Mouse (Mus musculus) MEL (cell line): Measurements from ENCODE around the gene Olfr1193. TPM values are rescaled to one million over a fixed set of nuclear protein-coding genes. Genes with fewer than 3 reads are reported as not detected.

Experiments used
- DNase-seq: peaks from one replicate; pipeline ENCODE4 v3.0.0; 2011; ENCODE audit warnings: low read depth, low spot score
- H3K27ac ChIP-seq: 2 replicates; pipeline ENCODE4 v1.5.1; 2012; ENCODE audit warnings: low read depth, mild to moderate bottlenecking, control low read depth, low read length, moderate library complexity; ENCODE audit not compliant: control insufficient read depth
- H3K27me3 ChIP-seq, 2 experiments: fragments of 150-350 bp in 1 of 2; sonication (generic) in 1 of 2; 2 replicates each; pipeline ENCODE4 v1.6.1; 2012; ENCODE audit warnings: low read length in 2 of 2, mild to moderate bottlenecking in 2 of 2, improper control_type of control experiment in 1 of 2, moderate library complexity in 1 of 2; ENCODE audit not compliant: insufficient read depth in 2 of 2, control insufficient read depth in 1 of 2
- H3K36me3 ChIP-seq, 2 experiments: 2 replicates each; pipeline ENCODE4 v1.6.1; 2012 to 2014; ENCODE audit warnings: low read length in 2 of 2, improper control_type of control experiment in 1 of 2, inconsistent platforms in 1 of 2, mild to moderate bottlenecking in 1 of 2; ENCODE audit not compliant: insufficient read depth in 2 of 2, control insufficient read depth in 1 of 2
- H3K4me1 ChIP-seq, 2 experiments: fragments of 150-350 bp in 1 of 2; sonication (generic) in 1 of 2; 2 replicates each; pipeline ENCODE4 v1.6.1; 2012; ENCODE audit warnings: low read length in 2 of 2, improper control_type of control experiment in 1 of 2, mild to moderate bottlenecking in 1 of 2; ENCODE audit not compliant: insufficient read depth in 2 of 2, control insufficient read depth in 1 of 2
- H3K4me3 ChIP-seq, 2 experiments: fragments of 150-350 bp in 1 of 2; sonication (generic) in 1 of 2; 2 replicates each; pipeline ENCODE4 v1.5.1; 2012; ENCODE audit warnings: low read depth in 2 of 2, low read length in 2 of 2, mild to moderate bottlenecking in 2 of 2, moderate library complexity in 2 of 2, control low read depth in 1 of 2, improper control_type of control experiment in 1 of 2; ENCODE audit not compliant: control insufficient read depth in 1 of 2, insufficient read depth in 1 of 2
- H3K79me2 ChIP-seq: 2 replicates; pipeline ENCODE4 v1.6.1; 2012; ENCODE audit warnings: mild to moderate bottlenecking, low read length, moderate library complexity; ENCODE audit not compliant: control insufficient read depth, poor library complexity, insufficient read depth
- H3K9ac ChIP-seq: 2 replicates; pipeline ENCODE4 v1.6.1; 2012; ENCODE audit warnings: low read depth, mild to moderate bottlenecking, control low read depth, low read length, moderate library complexity; ENCODE audit not compliant: control insufficient read depth, poor library complexity, severe bottlenecking
- H3K9me3 ChIP-seq: fragments of 150-350 bp; sonication (generic); replicated peaks from 2 replicates; pipeline ENCODE4 v1.6.1; 2012; ENCODE audit warnings: mild to moderate bottlenecking, low read length, improper control_type of control experiment, moderate library complexity; ENCODE audit not compliant: insufficient read depth
- CHD2 ChIP-seq: IDR thresholded peaks from 2 replicates; pipeline ENCODE4 v1.6.1; 2011; ENCODE audit warnings: low read length, improper control_type of control experiment
- E2F4 ChIP-seq: IDR thresholded peaks from 2 replicates; pipeline ENCODE4 v1.6.1; 2011; ENCODE audit warnings: low read depth, low read length, improper control_type of control experiment, borderline replicate concordance
- EP300 ChIP-seq, 2 experiments: IDR thresholded peaks; 2 replicates each; pipeline ENCODE4 v1.6.1; 2011; ENCODE audit warnings: improper control_type of control experiment in 2 of 2, low read length in 2 of 2, low read depth in 1 of 2, mild to moderate bottlenecking in 1 of 2
- GABPA ChIP-seq: IDR thresholded peaks from 2 replicates; pipeline ENCODE4 v1.6.1; 2012; ENCODE audit warnings: low read depth, mild to moderate bottlenecking, inconsistent platforms, low read length, improper control_type of control experiment, moderate library complexity
- HCFC1 ChIP-seq: IDR thresholded peaks from 2 replicates; pipeline ENCODE4 v1.6.1; 2012; ENCODE audit warnings: low read depth, mild to moderate bottlenecking, inconsistent platforms, low read length, improper control_type of control experiment, moderate library complexity
- KAT2A ChIP-seq: conservative IDR thresholded peaks from 2 replicates; pipeline ENCODE4 v1.6.1; 2012; ENCODE audit warnings: low read depth, low read length, improper control_type of control experiment, inconsistent platforms
- MAFK ChIP-seq: IDR thresholded peaks from 2 replicates; pipeline ENCODE4 v1.6.1; 2011; ENCODE audit warnings: low read depth, mild to moderate bottlenecking, low read length, improper control_type of control experiment, borderline replicate concordance
- MAZ ChIP-seq: IDR thresholded peaks from 2 replicates; pipeline ENCODE4 v1.6.1; 2012; ENCODE audit warnings: low read depth, mild to moderate bottlenecking, inconsistent platforms, low read length, improper control_type of control experiment
- MXI1 ChIP-seq: IDR thresholded peaks from 2 replicates; pipeline ENCODE4 v1.6.1; 2011; ENCODE audit warnings: mild to moderate bottlenecking, low read depth, low read length, improper control_type of control experiment
- MYC ChIP-seq: IDR thresholded peaks from 2 replicates; pipeline ENCODE4 v1.6.1; 2011; ENCODE audit warnings: low read depth, mild to moderate bottlenecking, low read length, improper control_type of control experiment, moderate library complexity
- NELFE ChIP-seq: IDR thresholded peaks from 2 replicates; pipeline ENCODE4 v1.6.1; 2011; ENCODE audit warnings: low read depth, low read length, improper control_type of control experiment
- POLR2AphosphoS5 ChIP-seq: IDR thresholded peaks from 2 replicates; pipeline ENCODE4 v1.6.1; 2012; ENCODE audit warnings: low read depth, borderline replicate concordance, mild to moderate bottlenecking, inconsistent platforms, low read length, moderate library complexity, mixed read lengths
- SIN3A ChIP-seq: IDR thresholded peaks from 2 replicates; pipeline ENCODE4 v1.6.1; 2012; ENCODE audit warnings: low read length, improper control_type of control experiment, inconsistent platforms
- TCF12 ChIP-seq: IDR thresholded peaks from 2 replicates; pipeline ENCODE4 v1.6.1; 2014; ENCODE audit warnings: low read depth, mild to moderate bottlenecking, inconsistent platforms, low read length, improper control_type of control experiment, moderate library complexity
- UBTF ChIP-seq: IDR thresholded peaks from 2 replicates; pipeline ENCODE4 v1.6.1; 2012; ENCODE audit warnings: low read depth, mild to moderate bottlenecking, inconsistent platforms, low read length, improper control_type of control experiment, moderate library complexity, borderline replicate concordance; ENCODE audit not compliant: insufficient read depth
- USF1 ChIP-seq: IDR thresholded peaks from 2 replicates; pipeline ENCODE4 v1.6.1; 2014; ENCODE audit warnings: low read depth, mild to moderate bottlenecking, inconsistent platforms, low read length, improper control_type of control experiment, moderate library complexity
- ZC3H11A ChIP-seq: IDR thresholded peaks from 2 replicates; pipeline ENCODE4 v1.6.1; 2012; ENCODE audit warnings: low read depth, mild to moderate bottlenecking, inconsistent platforms, low read length, improper control_type of control experiment
- ZKSCAN1 ChIP-seq: IDR thresholded peaks from 2 replicates; pipeline ENCODE4 v1.6.1; 2012; ENCODE audit warnings: low read depth, mild to moderate bottlenecking, inconsistent platforms, low read length, improper control_type of control experiment, moderate library complexity
- polyA plus RNA-seq, 2 experiments: library from polyadenylated mRNA; stranded (reverse) in 1 of 2; unstranded in 1 of 2; fragments of >175 nt in 1 of 2; fragments of >200 nt in 1 of 2; gene quantifications; 2 replicates each; pipeline versions ENCODE4 v1.2.1 to v1.2.4; 2012; ENCODE audit warnings: low replicate concordance in 2 of 2, low read depth in 1 of 2; ENCODE audit not compliant: insufficient read length in 2 of 2, insufficient read depth in 1 of 2, missing spikeins in 1 of 2
- total RNA-seq: library from RNA; depleted of rRNA; stranded (reverse); fragments of 300-350 nt; gene quantifications from 2 replicates; pipeline ENCODE4 v1.2.3, GENCODE M21; 2012; rRNA removed

Olfr1193 gene
- total and polyA plus RNA-seq, 3 experiments, result not detected

DNA sequence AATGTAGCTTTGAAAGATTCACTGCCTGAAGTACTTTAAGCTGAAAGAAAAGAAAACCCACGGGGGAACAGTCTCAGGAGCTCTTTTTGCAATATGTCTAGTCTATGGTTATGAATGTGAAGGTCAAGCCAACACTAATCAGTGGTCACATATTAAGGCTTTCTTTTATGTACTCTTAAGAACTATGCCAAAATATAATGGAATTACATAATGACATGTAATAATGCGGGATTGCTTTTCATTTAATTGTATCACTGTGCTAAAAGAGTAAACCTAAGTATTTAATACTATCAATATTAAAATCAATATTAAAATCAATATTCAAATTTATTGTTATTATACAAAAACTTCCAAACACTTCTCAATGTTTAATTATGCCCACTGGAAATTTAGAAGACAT is 29.1 kb downstream of the Olfr1193 start, which contains the start of gene Olfr1196:
TSS of gene Olfr1196 (minus strand) at position 101 of the 400 bp plus-strand sequence.
- Histone ChIP-seq H3K9ac (no peak within 1 kb of the TSS), H3K4me3 (no peak within 1 kb of the TSS), H3K27ac (no peak within 1 kb of the TSS), H3K36me3 (no peaks in the 10 kb centered on the region), H3K4me1 (no peaks in the 10 kb centered on the region), H3K27me3 (no peaks in the 10 kb centered on the region), H3K9me3 (no peaks in the 10 kb centered on the region), H3K79me2 (no peaks in the 10 kb centered on the region)
- DNase-seq, result no peak
- TF ChIP-seq KAT2A (no peak), GABPA (no peak), E2F4 (no peak), MAFK (no peak), USF1 (no peak), MAZ (no peak), NELFE (no peak), MXI1 (no peak), UBTF (no peak), TCF12 (no peak), ZC3H11A (no peak), POLR2AphosphoS5 (no peak), ZKSCAN1 (no peak), HCFC1 (no peak), SIN3A (no peak), EP300 (IDR thresholded peaks at IDR 0.05; ENCODE audit: low read depth in 1 of 2, low read length in 2 of 2) (no peak), MYC (no peak), CHD2 (no peak)

Other genes starting within 250 kb of the Olfr1193 start
- gene Olfr1181, start 249.5 kb upstream of the Olfr1193 start, total RNA-seq, result not detected in 2 replicates
- gene Olfr1181, start 249.5 kb upstream of the Olfr1193 start, polyA plus RNA-seq, result not detected
- gene Gm13757, start 226.5 kb upstream of the Olfr1193 start, total RNA-seq, result not detected in 2 replicates
- not detected for gene Gm13757, start 226.5 kb upstream of the Olfr1193 start, polyA plus RNA-seq
- gene Olfr1183, start 220.8 kb upstream of the Olfr1193 start, total RNA-seq, result not detected in 2 replicates
- gene Olfr1183, start 220.8 kb upstream of the Olfr1193 start, polyA plus RNA-seq, result under 1 TPM in 1 of 2 experiments, not detected in 1; 0.01 TPM
- gene Olfr1184, start 192.0 kb upstream of the Olfr1193 start, total RNA-seq, result not detected in 2 replicates
- gene Olfr1184, start 192.0 kb upstream of the Olfr1193 start, polyA plus RNA-seq, result not detected
- gene Olfr1185-ps1, start 182.3 kb upstream of the Olfr1193 start, total RNA-seq, result not detected in 2 replicates
- not detected for gene Olfr1185-ps1, start 182.3 kb upstream of the Olfr1193 start, polyA plus RNA-seq
- gene Olfr1186, start 157.1 kb upstream of the Olfr1193 start, total RNA-seq, result not detected in 2 replicates
- gene Olfr1186, start 157.1 kb upstream of the Olfr1193 start, polyA plus RNA-seq, result not detected
- gene Olfr1188, start 118.7 kb upstream of the Olfr1193 start, total RNA-seq, result not detected in 2 replicates
- gene Olfr1188, start 118.7 kb upstream of the Olfr1193 start, polyA plus RNA-seq, result not detected
- gene Olfr1189, start 89.2 kb upstream of the Olfr1193 start, total RNA-seq, result not detected in 2 replicates
- not detected for gene Olfr1189, start 89.2 kb upstream of the Olfr1193 start, polyA plus RNA-seq
- not detected in 2 replicates for gene Olfr1191-ps1, start 35.1 kb upstream of the Olfr1193 start, total RNA-seq
- gene Olfr1191-ps1, start 35.1 kb upstream of the Olfr1193 start, polyA plus RNA-seq, result not detected
- gene Olfr1192-ps1, start 27.1 kb upstream of the Olfr1193 start, total RNA-seq, result not detected in 2 replicates
- gene Olfr1192-ps1, start 27.1 kb upstream of the Olfr1193 start, polyA plus RNA-seq, result not detected
- not detected in 2 replicates for gene Olfr1195, start 13.6 kb downstream of the Olfr1193 start, total RNA-seq
- gene Olfr1195, start 13.6 kb downstream of the Olfr1193 start, polyA plus RNA-seq, result not detected
- not detected in 2 replicates for gene Olfr1196, start 29.0 kb downstream of the Olfr1193 start, total RNA-seq
- not detected for gene Olfr1196, start 29.0 kb downstream of the Olfr1193 start, polyA plus RNA-seq
- not detected in 2 replicates for gene Olfr1197, start 56.7 kb downstream of the Olfr1193 start, total RNA-seq
- gene Olfr1197, start 56.7 kb downstream of the Olfr1193 start, polyA plus RNA-seq, result not detected
- gene Olfr1198, start 75.7 kb downstream of the Olfr1193 start, total RNA-seq, result not detected in 2 replicates
- gene Olfr1198, start 75.7 kb downstream of the Olfr1193 start, polyA plus RNA-seq, result not detected
- gene Olfr1199, start 84.8 kb downstream of the Olfr1193 start, total RNA-seq, result not detected in 2 replicates
- not detected for gene Olfr1199, start 84.8 kb downstream of the Olfr1193 start, polyA plus RNA-seq
- gene Olfr1200, start 94.9 kb downstream of the Olfr1193 start, total RNA-seq, result not detected in 2 replicates
- gene Olfr1200, start 94.9 kb downstream of the Olfr1193 start, polyA plus RNA-seq, result not detected
- not detected in 2 replicates for gene Olfr1201, start 117.4 kb downstream of the Olfr1193 start, total RNA-seq
- not detected for gene Olfr1201, start 117.4 kb downstream of the Olfr1193 start, polyA plus RNA-seq
- gene Olfr1202, start 138.9 kb downstream of the Olfr1193 start, total RNA-seq, result not detected in 2 replicates
- gene Olfr1202, start 138.9 kb downstream of the Olfr1193 start, polyA plus RNA-seq, result not detected
- gene Olfr1205, start 154.1 kb downstream of the Olfr1193 start, total RNA-seq, result not detected in 2 replicates
- gene Olfr1205, start 154.1 kb downstream of the Olfr1193 start, polyA plus RNA-seq, result not detected
- not detected in 2 replicates for gene Olfr1204, start 173.7 kb downstream of the Olfr1193 start, total RNA-seq
- gene Olfr1204, start 173.7 kb downstream of the Olfr1193 start, polyA plus RNA-seq, result not detected
- gene Olfr1206, start 187.6 kb downstream of the Olfr1193 start, total RNA-seq, result not detected in 2 replicates
- not detected for gene Olfr1206, start 187.6 kb downstream of the Olfr1193 start, polyA plus RNA-seq
- gene Olfr1208, start 226.7 kb downstream of the Olfr1193 start, total RNA-seq, result not detected in 2 replicates
- gene Olfr1208, start 226.7 kb downstream of the Olfr1193 start, polyA plus RNA-seq, result not detected
- not detected in 2 replicates for gene Olfr1209, start 239.5 kb downstream of the Olfr1193 start, total RNA-seq
- gene Olfr1209, start 239.5 kb downstream of the Olfr1193 start, polyA plus RNA-seq, result not detected